Mouse (Mus musculus) myocyte (in vitro differentiated cells): ENCODE data around the gene Phactr4.

ENCODE experiments used
- MAX ChIP-seq: IDR thresholded peaks from one replicate; pipeline ENCODE4 v1.6.1; 2011; ENCODE audit warnings: low read depth, mild to moderate bottlenecking, control low read depth
- MYOG ChIP-seq, 3 experiments: IDR thresholded peaks; one replicate each; pipeline ENCODE4 v1.6.1; 2011; ENCODE audit warnings: control low read depth in 2 of 3, low read depth in 2 of 3, mild to moderate bottlenecking in 2 of 3; ENCODE audit not compliant: insufficient read length in 2 of 3, control insufficient read depth in 1 of 3, insufficient read depth in 1 of 3
- POLR2A ChIP-seq: IDR thresholded peaks from one replicate; pipeline ENCODE4 v1.6.1; 2011; ENCODE audit warnings: low read depth, mild to moderate bottlenecking, control low read depth, moderate library complexity; ENCODE audit not compliant: insufficient read length
- POLR2AphosphoS2 ChIP-seq: IDR thresholded peaks from one replicate; pipeline ENCODE4 v1.6.1; 2011; ENCODE audit warnings: low read depth, control low read depth; ENCODE audit not compliant: insufficient read length
- SRF ChIP-seq: IDR thresholded peaks from one replicate; pipeline ENCODE4 v1.6.1; 2011; ENCODE audit warnings: low read depth; ENCODE audit not compliant: control insufficient read depth, insufficient read length
- TCF12 ChIP-seq: IDR thresholded peaks from one replicate; pipeline ENCODE4 v1.6.1; 2011; ENCODE audit warnings: mild to moderate bottlenecking, control low read depth; ENCODE audit not compliant: poor library complexity, insufficient read depth, severe bottlenecking
- TCF3 ChIP-seq: IDR thresholded peaks from one replicate; pipeline ENCODE4 v1.6.1; 2011; ENCODE audit warnings: low read depth, control low read depth; ENCODE audit not compliant: insufficient read length
- USF1 ChIP-seq: IDR thresholded peaks from one replicate; pipeline ENCODE4 v1.6.1; 2011; ENCODE audit warnings: low read depth, mild to moderate bottlenecking, control low read depth, moderate library complexity

- no peak for TF ChIP-seq POLR2A
- no peak for TF ChIP-seq TCF12
- TF ChIP-seq TCF3, result no peak
- no peak for TF ChIP-seq MAX
- no peak for TF ChIP-seq MYOG (IDR thresholded peaks at IDR 0.05; ENCODE audit: control insufficient read depth in 1 of 3, insufficient read depth in 1 of 3, insufficient read length in 2 of 3, low read depth in 2 of 3)
- no peak for TF ChIP-seq SRF
- no peak for TF ChIP-seq POLR2AphosphoS2
- TF ChIP-seq USF1, result no peak
Observed at GRCm38 (mm10) chr4:132359510-132359909, 62.8 kb downstream of the Phactr4 start.
